Mouse (Mus musculus): ENCODE measurements around the gene Dtd1.

The Dtd1 gene

GRCm38 (mm10) chr2:144770452-144770941 lies 170.8 kb downstream of the Dtd1 start:
- no peak for DNase-seq

GRCm38 (mm10) chr2:144771841-144772240 lies 172.1 kb downstream of the Dtd1 start:
- DNase-seq, result no peak

GRCm38 (mm10) chr2:144774636-144775160 lies 175.0 kb downstream of the Dtd1 start:
- DNase-seq, result no peak

- DNase-seq, result no peak
These were observed 175.9 kb downstream of the Dtd1 start for GRCm38 (mm10) chr2:144775626-144776025.

- DNase-seq, result no peak
These were observed 179.6 kb downstream of the Dtd1 start for GRCm38 (mm10) chr2:144779263-144779662.

- DNase-seq, result peak in 1 of 2 experiments; percentile 35
These were observed 181.0 kb downstream of the Dtd1 start for GRCm38 (mm10) chr2:144780731-144781130.

DNA sequence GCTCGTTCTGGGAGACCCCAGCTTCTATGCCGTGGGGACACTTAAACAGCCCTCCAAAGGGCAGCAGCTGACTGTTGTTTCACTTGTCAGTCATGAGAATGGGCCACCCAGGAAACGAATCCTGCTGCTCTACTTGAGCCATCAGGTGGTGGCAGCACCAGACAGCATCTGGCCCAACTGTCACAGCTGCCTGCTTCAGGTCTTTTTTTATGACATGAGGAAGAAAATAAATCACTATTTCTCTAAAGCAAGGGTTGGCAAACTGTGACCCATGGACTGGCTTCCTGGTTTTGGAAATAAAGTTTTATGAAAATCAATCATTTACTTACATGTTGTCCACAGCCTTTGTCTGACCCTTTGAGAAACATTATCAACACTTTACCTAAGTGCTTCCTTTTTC lies 182.2 kb downstream of the Dtd1 start:
- no peak for DNase-seq

GRCm38 (mm10) chr2:144782481-144782880 lies 182.8 kb downstream of the Dtd1 start:
- DNase-seq, result no peak

DNA sequence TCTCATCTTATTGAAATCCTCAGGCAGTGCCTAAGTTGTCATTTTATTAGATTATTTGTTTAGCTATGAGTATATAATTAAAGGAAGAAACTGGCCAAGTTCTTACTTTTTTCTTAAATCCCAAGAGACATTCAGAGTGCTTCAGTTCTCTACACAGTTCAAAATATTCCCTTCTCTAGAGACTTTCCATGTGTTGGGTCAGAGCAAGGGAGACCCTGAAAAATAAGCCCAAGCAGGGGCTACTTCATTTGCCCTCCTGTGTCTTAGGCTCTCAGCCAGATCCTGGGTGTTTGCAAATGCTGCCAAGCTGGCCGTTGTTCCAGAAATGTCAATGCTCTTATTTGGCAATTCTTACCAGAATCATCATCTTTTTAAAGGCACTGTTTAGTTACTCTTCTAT lies 183.5 kb downstream of the Dtd1 start:
- peak; percentile 14 to 50 for DNase-seq

GRCm38 (mm10) chr2:144783831-144784230 lies 184.1 kb downstream of the Dtd1 start:
- DNase-seq, result no peak

- no peak for DNase-seq
These were observed 192.1 kb downstream of the Dtd1 start for GRCm38 (mm10) chr2:144791671-144792294.

DNA sequence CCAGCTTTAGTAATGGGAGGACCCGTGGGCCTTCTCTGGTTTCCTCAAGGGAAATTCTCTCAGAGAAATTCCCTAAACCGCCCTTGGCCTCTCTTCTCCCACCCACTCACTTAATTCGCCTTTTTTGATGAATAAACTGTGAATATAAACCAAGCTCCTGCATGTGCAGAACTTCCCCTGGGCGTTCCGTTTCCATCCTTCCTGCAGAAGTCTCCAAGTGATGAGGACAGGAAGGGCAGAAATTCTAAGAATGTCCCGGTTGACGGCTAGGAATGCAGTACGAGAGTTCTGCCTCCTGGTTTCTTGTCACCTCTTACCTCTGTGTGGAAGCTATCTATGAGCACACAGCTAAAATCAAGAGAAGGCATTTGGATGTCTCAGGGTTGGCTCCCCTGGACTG lies 197.8 kb downstream of the Dtd1 start:
- DNase-seq, result no peak

DNA sequence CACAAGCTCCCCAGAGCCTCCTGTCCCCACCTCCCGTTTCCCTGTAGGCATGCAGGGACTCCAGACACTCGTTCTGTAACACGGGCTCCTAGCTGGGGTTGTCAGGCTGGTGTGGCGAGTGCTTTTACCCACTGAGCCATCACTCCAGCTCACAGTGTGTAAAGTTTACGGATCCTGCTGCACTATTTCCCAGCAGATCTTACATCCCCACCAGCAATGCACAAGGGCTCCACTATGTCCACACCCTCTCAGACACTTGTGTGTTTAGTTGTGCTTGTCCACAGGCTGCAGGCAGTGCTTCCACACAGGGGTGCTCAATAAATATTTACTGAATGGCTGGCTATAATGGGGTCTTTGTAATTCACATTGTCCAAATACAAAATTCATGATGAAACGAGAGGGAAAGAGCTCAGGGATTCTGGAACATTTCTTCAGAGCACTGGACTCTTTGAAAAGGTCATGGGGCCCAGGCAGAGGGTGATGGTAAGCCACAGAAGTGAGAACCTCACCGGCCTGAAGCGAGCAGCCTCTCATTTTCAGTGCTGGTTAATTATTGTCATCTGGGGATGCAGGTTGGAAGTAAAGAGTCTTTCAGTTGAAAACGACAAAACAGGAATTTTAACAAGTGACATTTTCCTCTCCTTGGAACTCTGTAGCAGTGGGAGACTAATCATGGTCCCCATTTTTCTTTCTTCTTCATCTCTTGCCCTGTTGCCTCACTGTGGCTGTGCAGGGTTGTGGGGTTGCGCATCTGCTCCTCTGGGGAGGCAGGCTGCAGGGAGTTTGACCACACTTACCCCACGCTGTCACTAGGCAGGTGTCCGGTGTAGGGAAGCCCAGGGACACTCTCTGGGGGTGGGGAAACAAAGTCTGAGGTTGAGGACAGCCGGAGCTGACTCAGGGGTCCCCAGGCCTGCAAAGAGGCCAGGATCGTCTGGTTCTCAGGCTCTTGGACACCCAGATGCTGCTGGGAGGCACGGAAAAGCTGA lies 208.4 kb downstream of the Dtd1 start:
- DNase-seq, result no peak

Measured in lung, postnatal 4 days (tissue).